In genomic region chrX:142825309-142825708, GRCm38 (mm10) we compare ENCODE assay signal across 23 mouse cellular contexts.
DNase-seq lines count a peak whose midpoint lies in the region; ATAC-seq lines count a peak whose summit lies in the region.
"Had no signal": no experiment of that assay in that cellular context is flagged by ENCODE, and none has a peak within 500 bp of the region (broad histone marks: within the 10 kb centered on the region; RNA-seq: fewer than 3 reads in every experiment).

No protein-coding gene starts in this region.

- peak overlapping the region; percentile 49 for H3K4me2 ChIP-seq in heart, embryonic 13.5 days
- H3K4me2 ChIP-seq in heart, embryonic 16.5 days (ENCODE audit: low read depth, low read length): no peak overlapping the region; the same call in 1 of the 2 replicates
- H3K4me2 ChIP-seq: forebrain, embryonic 13.5 days; hindbrain, embryonic 14.5 days had no signal

- H3K4me1 ChIP-seq in heart, embryonic 10.5 days: peaks cover 28% of the 10 kb centered on the region; the same call in 1 of the 2 replicates
- H3K4me1 ChIP-seq in heart, embryonic 13.5 days: peaks cover 76% of the 10 kb centered on the region
- H3K4me1 ChIP-seq in heart, embryonic 16.5 days (ENCODE audit: control insufficient read depth, insufficient read depth, low read length): peaks cover 22% of the 10 kb centered on the region
- H3K4me1 ChIP-seq: forebrain, embryonic 13.5 days had no signal

- no peaks in the 10 kb centered on the region for H3K27me3 ChIP-seq in heart, embryonic 10.5 days (ENCODE audit: insufficient read depth, poor library complexity, severe bottlenecking)
- no peaks in the 10 kb centered on the region; the same call in 1 of the 2 replicates for H3K27me3 ChIP-seq in heart, embryonic 13.5 days (replicated peaks)
- no peaks in the 10 kb centered on the region for H3K27me3 ChIP-seq in heart, embryonic 16.5 days (ENCODE audit: control insufficient read depth, insufficient read depth, low read length)
- H3K27me3 ChIP-seq: forebrain, embryonic 13.5 days had no signal

- peak; percentile 16; the same call in 1 of the 2 replicates for ATAC-seq in heart, embryonic 13.5 days (ENCODE audit: extremely low read depth, insufficient number of reproducible peaks, low FRiP score, low TSS enrichment)
- ATAC-seq in heart, embryonic 16.5 days (replicated peaks; ENCODE audit: extremely low read depth, insufficient read depth, low FRiP score): peak; percentile 54
- no peak for ATAC-seq in cerebellum, adult (ENCODE audit: insufficient number of reproducible peaks, low FRiP score, low TSS enrichment)
- ATAC-seq: CD4-positive, CD25-positive, alpha-beta regulatory T cell, adult 4 months; forebrain, embryonic 13.5 days; forebrain, embryonic 16.5 days; hindbrain, postnatal 0 days; inflammation-experienced regulatory T-cells, adult 6 months; intestine, embryonic 16.5 days had no signal

- no peak for DNase-seq in heart, embryonic 10.5 days (ENCODE audit: low spot score)
- no peak for DNase-seq in heart, postnatal 4 days
- DNase-seq in heart, adult 18-20 months: no peak
- DNase-seq: adrenal gland, adult 2 months; adrenal gland, postnatal 14 days; cerebellum, adult 11-12 months; cerebellum, adult 8-10 months; cerebellum, postnatal 10 days; gastrocnemius, adult 2 months; gastrocnemius, postnatal 14 days; kidney, adult 18-20 months; kidney, adult 9 months had no signal

- whole genome bisulfite sequencing in heart, embryonic 10.5 days: 45% methylated on average over 1 of the region's 1 CpGs
- WGBS in heart, embryonic 13.5 days: 41% methylated on average over 1 of the region's 1 CpGs
- 46% methylated on average over 1 of the region's 1 CpGs for WGBS in heart, embryonic 16.5 days

- H3K36me3 ChIP-seq in heart, embryonic 10.5 days: no peaks in the 10 kb centered on the region
- no peaks in the 10 kb centered on the region for H3K36me3 ChIP-seq in heart, embryonic 13.5 days
- H3K36me3 ChIP-seq in heart, embryonic 16.5 days (ENCODE audit: control insufficient read depth, insufficient read depth): no peaks in the 10 kb centered on the region
- H3K36me3 ChIP-seq: forebrain, embryonic 10.5 days had no signal

- H3K4me3 ChIP-seq in heart, embryonic 10.5 days: no peak overlapping the region
- H3K4me3 ChIP-seq in heart, embryonic 13.5 days: peak overlapping the region; percentile 28
- H3K4me3 ChIP-seq in heart, embryonic 16.5 days (ENCODE audit: low read length): peak overlapping the region; percentile 42
- H3K4me3 ChIP-seq: forebrain, embryonic 10.5 days; forebrain, embryonic 13.5 days; gastrocnemius, adult 2 months had no signal

- H3K9me3 ChIP-seq in heart, embryonic 10.5 days: no peaks in the 10 kb centered on the region
- no peaks in the 10 kb centered on the region for H3K9me3 ChIP-seq in heart, embryonic 13.5 days
- no peaks in the 10 kb centered on the region for H3K9me3 ChIP-seq in heart, embryonic 16.5 days (replicated peaks; ENCODE audit: control insufficient read depth, low read length)
- H3K9me3 ChIP-seq: forebrain, embryonic 10.5 days; forebrain, embryonic 13.5 days had no signal

- peak overlapping the region; percentile 69; the same call in 1 of the 2 replicates for H3K27ac ChIP-seq in heart, embryonic 10.5 days
- H3K27ac ChIP-seq in heart, embryonic 13.5 days (replicated peaks): peak overlapping the region; percentile 85
- H3K27ac ChIP-seq in heart, embryonic 16.5 days (ENCODE audit: low read length): peak overlapping the region; percentile 93
- H3K27ac ChIP-seq: forebrain, embryonic 10.5 days; forebrain, embryonic 13.5 days; gastrocnemius, adult 2 months; hindbrain, embryonic 14.5 days; hindbrain, postnatal 0 days had no signal

- peak overlapping the region; percentile 58 for H3K9ac ChIP-seq in heart, embryonic 13.5 days
- peak overlapping the region; percentile 58 for H3K9ac ChIP-seq in heart, embryonic 16.5 days (ENCODE audit: low read length)
- H3K9ac ChIP-seq: forebrain, embryonic 13.5 days; hindbrain, embryonic 14.5 days had no signal
